Mouse (Mus musculus) CD4-positive, CD25-positive, alpha-beta regulatory T cell, adult 2 months (primary cell): ENCODE measurements around the gene Hist1h2bg.
"Not testable (repeated sequence)": the region's sequence is repeated elsewhere in the genome, so short reads cannot be mapped to it uniquely, and the experiment has no call there.

Experiments used
- DNase-seq: peaks from one replicate; pipeline ENCODE4 v3.0.0-alpha.2; 2012; ENCODE audit warnings: low read depth, low spot score

The Hist1h2bg gene

GRCm38 (mm10) chr13:23538249-23538648 is 32.9 kb upstream of the Hist1h2bg start:
- no peak for DNase-seq

DNA sequence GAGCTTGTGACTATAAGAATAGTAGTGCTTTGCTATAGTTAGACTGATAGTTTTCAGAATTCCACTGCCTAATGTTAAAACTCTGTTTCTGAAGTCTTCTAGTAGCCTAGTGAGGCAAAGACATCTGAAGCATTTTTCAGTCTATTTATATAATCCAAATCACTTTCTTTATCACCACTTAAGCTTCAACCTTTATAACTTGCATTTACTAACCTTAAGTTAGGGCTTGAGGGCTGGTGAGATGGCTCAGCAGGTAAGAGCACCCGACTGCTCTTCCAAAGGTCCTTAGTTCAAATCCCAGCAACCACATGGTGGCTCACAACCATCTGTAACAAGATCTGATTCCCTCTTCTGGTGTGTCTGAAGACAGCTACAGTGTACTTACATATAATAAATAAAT is 31.4 kb upstream of the Hist1h2bg start:
- DNase-seq, result not testable (repeated sequence)

DNA sequence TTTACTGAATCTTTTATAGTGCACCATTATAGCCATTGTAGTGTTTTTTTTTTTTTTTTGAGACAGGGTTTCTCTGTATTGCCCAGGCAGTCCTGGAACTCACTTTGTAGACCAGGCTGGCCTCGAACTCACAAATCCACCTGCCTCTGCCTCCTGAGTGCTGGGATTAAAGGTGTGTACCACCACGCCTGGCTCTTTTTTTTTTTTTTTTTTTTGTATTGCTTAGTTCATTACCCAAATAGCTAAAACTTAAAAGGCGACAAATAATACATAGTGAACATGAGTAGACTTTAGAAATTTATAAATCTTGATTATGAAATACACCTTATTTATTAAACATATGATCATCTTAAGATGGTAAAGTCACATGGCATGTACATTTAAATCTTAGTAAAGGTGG is 29.7 kb upstream of the Hist1h2bg start:
- DNase-seq, result no peak

DNA sequence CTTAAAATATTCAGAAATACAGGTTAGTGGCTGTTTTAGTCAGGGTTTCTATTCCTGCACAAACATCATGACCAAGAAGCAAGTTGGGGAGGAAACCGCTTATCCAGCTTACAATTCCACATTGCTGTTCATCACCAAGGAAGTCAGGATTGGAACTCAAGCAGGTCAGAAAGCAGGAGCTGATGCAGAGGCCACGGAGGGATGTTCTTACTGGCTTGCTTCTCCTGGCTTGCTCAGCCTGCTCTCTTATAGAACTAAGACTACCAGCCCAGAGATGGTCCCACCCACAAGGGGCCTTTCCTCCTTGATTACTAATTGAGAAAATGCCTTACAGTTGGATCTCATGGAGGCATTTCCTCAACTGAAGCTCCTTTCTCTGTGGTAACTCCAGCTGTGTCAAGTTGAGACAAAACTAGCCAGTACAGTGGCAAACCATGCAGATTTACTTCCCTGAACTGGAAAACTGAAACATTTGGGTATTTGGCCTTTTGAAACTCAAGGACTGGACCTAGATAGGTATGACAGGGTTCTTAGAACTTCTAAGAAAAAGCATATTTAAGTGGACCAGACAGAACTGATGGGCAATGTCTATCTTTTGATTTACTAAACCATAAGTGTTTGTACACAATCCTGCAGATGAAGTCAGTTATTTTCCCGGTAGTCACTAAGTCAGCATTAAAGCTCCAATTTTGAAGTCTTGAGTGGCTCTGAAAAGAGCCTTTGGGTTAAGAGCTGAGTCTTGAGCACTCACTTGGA is 28.8 kb upstream of the Hist1h2bg start:
- DNase-seq, result not testable (repeated sequence)

GRCm38 (mm10) chr13:23542999-23543607 is 28.1 kb upstream of the Hist1h2bg start, which contains the start of gene Hist1h2bh:
TSS of gene Hist1h2bh (minus strand) at chr13:23543392.
- DNase-seq, result peak; percentile 93

DNA sequence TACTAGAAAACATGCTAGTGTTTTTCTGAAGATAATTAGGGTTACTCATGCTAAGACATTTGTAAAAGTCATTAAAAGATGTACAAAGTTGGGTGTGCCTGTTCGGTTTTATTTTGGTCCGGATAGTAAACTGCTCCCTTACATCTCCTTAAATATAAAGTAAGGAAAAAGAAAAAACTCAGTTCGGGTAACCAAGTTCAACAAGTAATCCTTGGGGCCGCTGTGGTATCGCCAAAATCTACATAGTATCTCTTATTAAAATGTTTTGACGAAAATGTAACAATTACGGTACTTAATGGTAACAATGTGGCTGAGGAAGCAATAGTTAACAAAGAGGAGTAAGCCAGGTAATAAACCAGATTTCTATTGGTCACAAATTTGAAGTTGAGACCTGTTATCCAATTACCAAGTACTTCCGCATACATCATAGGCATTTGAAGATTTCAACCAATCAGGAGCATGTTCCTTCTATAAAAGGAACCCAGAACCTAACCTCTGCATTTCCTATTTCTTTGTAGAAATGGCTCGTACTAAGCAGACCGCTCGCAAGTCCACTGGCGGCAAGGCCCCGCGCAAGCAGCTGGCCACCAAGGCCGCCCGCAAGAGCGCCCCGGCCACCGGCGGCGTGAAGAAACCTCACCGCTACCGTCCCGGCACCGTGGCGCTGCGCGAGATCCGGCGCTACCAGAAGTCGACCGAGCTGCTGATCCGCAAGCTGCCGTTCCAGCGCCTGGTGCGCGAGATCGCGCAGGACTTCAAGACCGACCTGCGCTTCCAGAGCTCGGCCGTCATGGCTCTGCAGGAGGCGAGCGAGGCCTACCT is 27.0 kb upstream of the Hist1h2bg start, which contains the start of gene Hist1h3f:
TSS of gene Hist1h3f (plus strand) at position 88 of the 822 bp plus-strand sequence.
- DNase-seq, result peak; percentile 91

DNA sequence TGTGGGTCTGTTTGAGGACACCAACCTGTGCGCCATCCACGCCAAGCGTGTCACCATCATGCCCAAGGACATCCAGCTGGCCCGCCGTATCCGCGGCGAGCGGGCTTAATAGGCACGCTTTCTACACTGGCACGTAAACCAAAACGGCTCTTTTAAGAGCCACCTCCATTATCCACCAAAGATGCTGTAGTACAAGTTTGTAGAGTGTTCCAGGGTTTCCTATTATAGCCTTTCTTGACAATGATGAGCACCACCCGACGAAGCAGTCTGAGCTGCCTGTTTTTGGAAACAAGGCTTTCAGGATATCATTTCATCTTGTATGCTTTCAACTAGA is 26.4 kb upstream of the Hist1h2bg start:
- peak; percentile 41 for DNase-seq

DNA sequence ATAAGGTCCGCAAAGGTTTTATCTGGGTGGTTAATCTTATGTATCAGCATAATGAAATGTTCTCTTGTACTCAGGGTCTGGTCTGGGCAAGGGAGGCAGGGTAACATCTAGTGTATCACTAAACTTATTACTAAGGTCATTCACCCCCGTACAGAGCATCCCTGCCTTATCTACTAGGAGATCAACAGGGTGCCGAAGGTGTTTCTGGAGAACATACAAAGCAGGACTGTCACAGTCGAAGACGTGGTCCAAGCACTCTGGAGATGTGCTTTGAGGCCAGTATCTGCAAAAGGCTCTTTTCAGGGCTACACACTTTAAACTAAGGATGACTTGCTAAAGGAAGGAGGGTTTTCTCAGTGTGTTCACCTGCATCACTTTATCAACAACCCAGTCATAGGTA is 24.5 kb upstream of the Hist1h2bg start:
- no peak for DNase-seq

GRCm38 (mm10) chr13:23550761-23551145 is 20.4 kb upstream of the Hist1h2bg start:
- peak; percentile 11 for DNase-seq

DNA sequence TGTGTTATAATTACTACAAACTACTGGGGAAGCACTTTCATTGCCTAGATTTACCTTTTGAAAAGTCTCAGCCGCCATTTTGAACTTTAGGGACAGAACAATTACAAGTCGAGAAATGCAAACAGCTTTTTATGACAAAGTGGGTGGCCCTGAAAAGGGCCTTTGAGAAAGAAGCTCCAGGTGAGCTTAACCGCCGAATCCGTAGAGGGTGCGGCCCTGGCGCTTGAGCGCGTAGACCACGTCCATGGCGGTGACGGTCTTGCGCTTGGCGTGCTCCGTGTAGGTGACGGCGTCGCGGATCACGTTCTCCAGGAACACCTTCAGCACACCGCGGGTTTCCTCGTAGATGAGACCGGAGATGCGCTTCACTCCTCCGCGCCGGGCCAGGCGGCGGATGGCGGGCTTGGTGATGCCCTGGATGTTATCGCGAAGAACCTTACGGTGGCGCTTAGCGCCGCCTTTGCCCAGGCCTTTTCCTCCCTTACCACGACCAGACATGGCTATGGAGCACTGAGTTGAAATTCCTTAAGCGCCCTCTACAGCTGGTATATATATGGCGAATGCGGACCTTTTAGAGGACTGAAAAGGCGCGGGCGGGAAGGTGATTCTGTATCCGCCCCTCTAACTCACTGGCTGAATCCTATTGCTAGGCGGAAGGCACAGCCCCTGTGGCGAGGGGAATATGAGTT is 19.9 kb upstream of the Hist1h2bg start, which contains the start of gene Hist1h4f:
TSS of gene Hist1h4f (minus strand) at position 503 of the 689 bp plus-strand sequence.
- DNase-seq, result peak; percentile 87

DNA sequence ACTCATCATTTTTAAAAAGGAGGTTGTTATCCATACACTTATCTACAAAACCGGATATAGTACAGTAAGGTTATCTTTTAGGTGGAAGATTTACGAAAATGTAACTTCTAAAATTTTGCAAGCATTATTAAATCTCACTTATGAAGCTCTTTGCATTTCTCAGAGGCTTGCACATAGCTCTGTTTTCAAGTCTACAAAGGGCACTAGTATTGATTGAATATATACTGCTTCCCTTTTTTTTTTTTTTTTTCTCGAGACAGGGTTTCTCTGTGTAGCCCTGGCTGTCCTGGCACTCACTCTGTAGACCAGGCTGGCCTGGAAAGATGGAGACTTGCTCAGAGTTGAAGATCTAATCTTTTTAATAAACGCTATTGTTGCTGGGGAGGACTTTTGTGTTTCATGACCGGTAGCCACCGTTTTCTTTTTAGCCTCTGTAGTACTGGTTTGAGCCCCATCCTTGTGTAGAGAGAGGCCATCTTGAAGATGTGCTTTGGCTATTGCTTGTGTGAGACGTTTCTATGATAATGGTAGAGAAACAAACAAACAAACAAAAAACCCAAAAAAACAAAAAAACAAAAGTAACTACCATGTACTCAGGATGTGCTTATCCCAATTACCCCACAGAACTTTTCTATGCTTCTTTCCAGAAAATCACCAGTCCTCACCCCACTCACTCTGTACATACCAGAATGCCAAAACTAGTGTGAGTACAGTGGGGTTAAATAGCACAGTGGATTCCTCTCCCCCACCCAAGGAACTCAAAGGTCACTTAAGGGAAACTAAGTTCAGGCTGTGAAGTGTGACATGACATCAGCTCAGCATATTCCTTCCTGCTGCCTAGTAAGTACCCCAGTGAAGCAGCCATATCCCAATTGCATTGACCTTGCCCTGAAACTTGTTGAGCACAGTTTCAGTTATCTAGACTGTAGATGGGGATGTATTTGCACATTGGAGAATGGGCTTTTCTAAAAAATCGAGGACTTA is 19.0 kb upstream of the Hist1h2bg start:
- DNase-seq, result no peak

DNA sequence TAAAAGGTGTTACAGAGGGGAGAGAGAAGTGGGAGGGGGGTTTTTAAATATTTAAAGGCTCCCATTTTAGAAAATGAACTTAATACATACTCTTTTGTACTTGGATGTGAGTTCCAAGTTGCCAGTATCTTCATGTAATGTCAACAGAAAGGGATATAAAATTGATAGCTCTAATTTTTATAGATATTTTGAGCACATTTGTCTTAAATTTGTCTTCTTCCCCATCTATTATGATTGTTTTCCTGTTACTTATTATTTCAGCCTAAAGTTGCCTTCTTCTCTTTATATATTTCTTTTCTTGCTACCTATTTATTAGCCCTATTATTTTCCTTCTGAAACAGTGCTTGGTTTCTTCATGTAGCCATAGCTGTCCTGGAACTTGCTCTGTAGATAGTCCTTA is 18.2 kb upstream of the Hist1h2bg start, which contains the start of gene Hist1h1d:
TSS of gene Hist1h1d (plus strand) at position 301 of the 400 bp plus-strand sequence.
- no peak for DNase-seq

GRCm38 (mm10) chr13:23554393-23554792 is 16.8 kb upstream of the Hist1h2bg start:
- no peak for DNase-seq

- peak; percentile 82 for DNase-seq
Measured at GRCm38 (mm10) chr13:23554925-23555838, 16.0 kb upstream of the Hist1h2bg start.

GRCm38 (mm10) chr13:23555839-23556416 is 15.3 kb upstream of the Hist1h2bg start:
- peak; percentile 87 for DNase-seq

GRCm38 (mm10) chr13:23556906-23557305 is 14.3 kb upstream of the Hist1h2bg start:
- no peak for DNase-seq

DNA sequence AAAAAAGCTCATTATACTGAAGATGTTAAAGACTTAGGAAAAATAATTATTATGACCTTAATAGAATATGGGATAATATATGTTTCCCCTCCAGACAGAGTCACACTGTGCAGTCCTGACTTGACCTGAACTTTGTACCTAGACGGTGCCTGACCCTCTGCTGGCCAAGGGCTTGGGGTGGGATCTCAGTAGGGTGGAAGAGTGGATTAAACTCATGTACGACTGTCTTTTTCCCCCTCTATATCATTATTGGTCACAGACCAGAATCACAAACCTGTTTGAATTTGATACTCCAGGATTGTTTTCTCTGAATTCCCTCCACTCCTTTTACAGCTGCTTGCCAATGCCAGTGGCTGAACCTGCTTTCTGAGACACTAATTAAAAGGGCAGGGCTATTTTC is 10.5 kb upstream of the Hist1h2bg start:
- not testable (repeated sequence) for DNase-seq

- DNase-seq, result not testable (repeated sequence)
Measured at GRCm38 (mm10) chr13:23561531-23561882, 9.7 kb upstream of the Hist1h2bg start.
